Mouse (Mus musculus) right cerebral cortex, postnatal 14 days (tissue): ENCODE data around the gene Hoxa3.

Experiments
- DNase-seq: peaks from one replicate; pipeline ENCODE4 v3.0.0; 2022

Hoxa3 gene

DNA sequence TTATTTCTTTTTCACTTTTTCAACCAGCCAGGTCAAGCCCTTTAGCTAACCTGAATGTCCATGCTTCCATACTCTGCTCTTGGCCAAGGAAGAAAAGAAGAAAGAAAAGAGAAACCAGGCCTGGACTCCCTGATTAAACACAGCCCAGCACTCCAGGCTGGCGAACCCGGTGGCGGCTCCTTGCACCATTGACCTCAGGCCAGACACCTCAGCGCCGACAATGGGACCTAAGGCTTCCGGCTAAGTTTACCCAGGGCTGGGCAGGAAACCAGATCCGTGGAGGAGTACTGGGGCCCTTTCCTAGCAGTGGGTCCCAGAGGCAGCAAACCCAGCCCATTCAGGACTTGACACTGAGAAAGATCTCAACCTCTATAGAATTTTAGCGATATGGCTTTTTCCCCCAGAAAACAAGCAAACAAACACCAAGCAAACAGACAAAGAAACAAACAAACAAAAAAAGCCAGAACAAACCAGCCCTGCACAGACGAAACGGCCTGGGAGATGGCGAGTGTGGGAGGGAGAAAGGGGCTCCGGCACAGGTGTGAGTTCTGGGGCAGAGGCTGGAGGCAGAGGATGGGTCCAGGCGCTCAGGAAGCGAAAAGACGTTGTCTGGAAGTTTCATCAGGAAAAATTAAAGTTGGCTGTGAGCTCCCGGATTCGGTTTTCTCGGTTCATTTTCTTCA lies 18.9 kb upstream of the Hoxa3 start:
- no peak for DNase-seq

DNA sequence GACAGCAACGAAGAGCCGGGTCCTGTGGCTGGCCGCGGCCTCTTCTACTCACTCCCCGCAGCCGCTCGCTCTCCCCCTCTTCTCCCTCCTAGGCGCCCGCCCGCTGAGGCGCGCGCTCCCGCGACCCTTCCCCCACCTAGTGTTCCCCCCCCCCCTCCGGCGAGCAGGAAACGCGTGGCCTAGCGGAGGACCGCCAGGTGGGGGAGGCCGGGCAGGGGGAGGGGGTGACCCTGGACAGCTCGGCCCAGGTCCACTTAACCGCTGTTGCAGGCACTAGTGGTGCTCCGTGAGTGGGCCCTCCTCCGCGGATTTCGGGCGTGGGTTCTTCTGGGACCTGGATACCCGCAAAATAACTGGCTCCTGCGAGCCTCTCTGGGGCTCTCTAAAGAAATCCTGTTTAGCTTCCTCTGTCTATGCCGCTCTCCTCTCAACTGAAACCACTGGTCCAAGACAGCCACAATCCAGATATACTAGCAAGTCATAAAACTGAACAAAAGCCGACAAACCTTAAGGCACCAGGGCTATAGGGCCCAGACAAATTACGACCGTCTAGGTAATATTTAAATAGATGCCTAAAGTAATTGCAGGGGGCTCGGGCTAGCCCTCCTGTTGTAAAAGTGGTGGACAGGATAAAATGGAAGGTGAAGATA lies 17.5 kb upstream of the Hoxa3 start, which contains the start of gene Hoxa9:
Gene Hoxa9 (minus strand): TSS at position 574 of the 650 bp plus-strand sequence.
- DNase-seq: no peak

DNA sequence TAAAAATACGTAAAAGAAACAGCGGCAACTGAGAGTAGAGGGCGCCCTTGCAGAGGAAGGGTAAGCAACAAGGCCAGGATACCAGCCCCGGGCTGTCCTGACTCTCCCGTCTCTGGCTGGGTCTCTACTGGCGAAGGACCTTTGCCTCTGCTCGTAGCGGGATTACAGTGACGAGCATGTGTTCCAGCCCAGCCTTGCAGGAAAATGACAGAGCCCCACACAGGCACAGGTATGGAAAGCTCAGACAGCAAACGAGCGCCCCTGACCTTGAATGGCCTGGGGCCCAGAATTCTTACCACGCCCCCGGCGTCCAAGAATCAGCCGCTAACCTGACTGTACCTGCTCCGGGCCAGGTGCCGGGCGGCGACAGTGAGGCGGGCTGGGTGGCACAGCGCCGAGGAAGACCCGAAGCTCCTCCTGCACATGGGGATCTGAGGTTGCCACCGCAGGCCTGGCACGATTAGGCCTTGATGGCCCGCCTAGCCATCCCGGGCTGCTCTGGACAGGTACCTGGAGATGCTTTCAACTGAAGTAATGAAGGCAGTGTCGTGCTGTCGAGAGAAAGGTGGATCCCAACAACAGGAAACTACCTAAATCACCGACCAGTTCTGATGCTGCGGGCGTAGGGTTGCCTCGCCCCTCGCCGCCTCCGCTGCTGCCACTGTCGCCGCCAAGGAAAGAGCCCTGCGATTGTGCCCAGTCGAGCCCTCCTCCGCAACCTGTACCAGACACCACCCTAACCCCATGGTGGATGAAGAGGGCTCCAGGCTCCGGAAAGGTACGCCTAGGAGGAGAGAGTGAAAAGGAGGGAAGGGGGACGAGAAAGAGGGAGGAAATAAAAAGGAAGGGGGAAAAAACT lies 16.7 kb upstream of the Hoxa3 start:
- DNase-seq: no peak

DNA sequence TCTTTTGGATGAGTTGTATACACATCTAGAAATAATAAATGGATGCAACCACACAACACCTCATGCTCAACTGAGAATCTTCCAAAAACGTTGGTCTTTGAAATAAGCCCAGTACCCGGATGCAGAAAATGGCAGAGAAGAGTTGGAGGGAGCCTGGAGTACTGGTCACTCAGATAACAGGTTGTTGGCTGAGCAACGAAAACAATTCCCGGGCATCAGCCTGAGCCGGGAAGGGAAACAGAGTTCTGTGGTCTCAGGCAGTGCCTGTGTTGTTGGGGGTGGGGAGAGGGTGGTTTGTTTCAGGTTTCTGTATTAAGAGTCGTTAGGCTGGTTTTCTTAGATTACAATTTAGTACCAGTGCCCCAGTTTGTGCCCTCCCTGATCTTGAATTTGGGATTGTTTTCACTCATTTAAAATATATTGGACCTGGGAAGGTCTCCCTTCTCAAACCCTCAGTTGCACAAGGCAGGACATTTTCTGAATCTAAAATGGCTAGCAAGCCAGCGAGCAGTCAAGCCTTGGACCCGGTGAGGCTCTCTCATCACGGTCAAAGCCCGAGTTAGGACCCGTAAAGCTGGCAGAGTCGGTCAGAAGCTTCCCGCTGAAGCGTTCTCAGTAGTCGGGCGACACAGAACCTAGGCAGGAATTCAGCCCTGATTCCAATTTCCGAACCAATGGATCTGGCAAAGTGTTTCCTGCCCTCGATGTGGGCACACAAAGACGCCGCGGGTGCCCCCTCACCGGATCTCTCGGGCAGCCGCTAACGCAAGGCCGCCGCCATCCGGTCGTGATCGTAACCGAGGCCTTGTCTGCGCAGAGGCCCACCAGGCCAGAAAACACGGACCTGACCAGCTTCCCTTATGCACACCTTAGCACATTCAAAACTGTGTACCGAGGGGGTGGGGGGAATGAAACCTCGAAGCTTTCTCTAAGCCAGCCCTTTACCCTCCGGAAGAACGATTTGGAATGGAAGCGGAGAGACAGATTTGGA lies 15.6 kb upstream of the Hoxa3 start:
- no peak for DNase-seq

DNA sequence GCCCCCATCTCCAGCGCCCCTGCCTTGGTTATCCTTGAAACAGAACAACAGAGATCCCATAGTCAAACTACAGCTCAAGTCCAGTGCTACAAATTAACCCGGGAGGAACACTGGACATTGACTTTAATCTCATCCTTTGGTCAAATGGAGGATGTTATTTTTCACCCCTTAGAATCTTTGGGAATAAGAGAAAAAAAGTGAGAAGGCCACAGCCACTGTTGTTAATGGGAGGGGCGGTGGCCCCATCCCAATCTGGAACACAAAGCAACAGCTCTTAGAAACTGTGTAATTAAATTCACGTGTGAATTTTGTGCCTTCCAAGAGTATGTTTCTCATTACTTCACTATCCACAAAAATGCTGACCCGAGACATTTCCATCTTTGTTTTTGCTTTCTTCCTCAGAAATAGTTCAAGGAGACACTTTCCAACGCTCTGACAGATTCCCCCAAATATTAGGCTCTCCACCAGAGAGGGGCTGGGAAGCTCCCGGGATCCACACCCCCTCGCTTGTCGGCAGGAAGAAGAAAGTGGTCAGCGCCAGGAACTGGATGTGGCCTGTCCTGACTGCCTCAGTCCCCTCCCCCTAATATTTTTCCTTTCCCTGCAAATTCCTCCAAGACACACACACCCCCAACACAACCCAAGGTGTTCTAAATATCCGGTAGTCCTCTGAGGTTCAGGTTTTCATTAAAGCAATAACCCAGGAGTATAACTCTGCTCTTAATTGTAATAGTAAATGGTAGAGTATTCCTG lies 14.5 kb upstream of the Hoxa3 start:
- DNase-seq: no peak

DNA sequence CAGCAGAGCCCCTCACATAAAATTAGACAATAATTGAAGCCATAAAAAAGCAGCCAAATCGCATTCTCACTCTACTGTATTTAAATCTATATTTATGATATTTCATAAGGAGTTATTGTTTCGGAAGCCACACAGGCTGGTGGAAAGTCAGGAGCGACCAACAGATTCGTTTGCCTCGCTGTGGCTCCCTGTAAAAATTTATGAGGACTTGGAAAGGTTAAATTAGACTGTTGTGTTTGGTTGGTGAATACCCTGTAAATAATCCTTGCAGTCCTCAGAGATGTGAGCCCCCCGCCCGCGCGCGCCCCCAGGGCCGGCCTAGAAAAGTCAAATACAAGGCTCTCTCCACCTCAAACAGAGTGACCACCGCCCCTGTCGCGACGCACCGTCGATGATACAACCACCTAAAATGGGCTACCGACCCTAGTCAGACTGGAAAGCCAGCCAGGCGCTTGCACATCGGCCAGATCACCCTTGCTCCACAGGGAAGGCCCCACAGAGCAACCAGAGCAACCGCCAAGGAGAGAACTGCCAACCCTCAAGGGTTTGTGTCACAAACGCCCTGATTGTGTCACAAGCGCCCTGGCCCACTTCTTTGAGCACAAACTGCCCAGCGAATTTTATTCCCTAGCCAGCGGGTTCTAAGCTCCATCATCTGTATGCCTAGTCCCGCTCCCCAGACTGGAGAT lies 13.6 kb upstream of the Hoxa3 start:
- DNase-seq: no peak

DNA sequence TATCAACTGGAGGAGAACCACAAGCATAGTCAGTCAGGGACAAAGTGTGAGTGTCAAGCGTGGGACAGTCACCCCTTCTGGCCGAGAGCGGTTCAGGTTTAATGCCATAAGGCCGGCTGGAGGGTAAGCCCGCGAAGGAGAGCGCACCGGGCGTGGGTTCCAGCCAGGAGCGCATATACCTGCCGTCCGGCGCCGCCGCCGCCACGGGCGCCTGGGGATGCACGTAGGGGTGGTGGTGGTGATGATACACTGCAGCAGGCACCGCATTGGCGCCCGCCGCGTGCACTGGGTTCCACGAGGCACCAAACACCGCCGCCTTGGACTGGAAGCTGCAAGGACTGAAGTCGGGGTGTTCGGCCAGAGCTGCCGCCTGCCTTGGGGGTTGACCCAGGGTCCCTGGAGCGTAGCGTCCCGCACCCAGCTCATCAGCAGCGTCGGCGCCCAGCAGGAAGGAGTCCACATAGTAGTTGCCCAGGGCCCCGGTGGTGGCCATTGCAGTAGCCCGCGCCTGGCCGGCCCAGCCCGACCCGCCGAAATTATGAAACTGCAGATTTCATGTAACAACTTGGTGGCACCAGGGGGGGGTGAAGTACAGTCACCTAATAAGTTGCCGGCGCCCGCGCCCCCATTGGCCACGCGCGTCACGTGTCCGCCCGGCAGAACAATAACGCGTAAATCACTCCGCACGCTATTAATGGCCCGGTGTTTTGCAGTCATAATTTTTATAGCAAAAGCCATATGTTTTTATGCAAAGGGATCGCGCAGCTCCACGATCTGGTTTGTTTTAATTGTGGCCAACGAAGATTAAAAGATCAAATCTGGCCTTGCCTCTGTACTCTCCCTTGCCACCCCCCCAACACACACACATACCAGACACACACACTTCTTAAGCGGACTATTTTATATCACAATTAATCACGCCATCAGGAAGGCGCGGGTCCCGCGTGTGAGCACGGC lies 12.8 kb upstream of the Hoxa3 start:
- DNase-seq: no peak

- DNase-seq: no peak
Observed at GRCm38 (mm10) chr6:52224895-52225611, 11.9 kb upstream of the Hoxa3 start.

DNA sequence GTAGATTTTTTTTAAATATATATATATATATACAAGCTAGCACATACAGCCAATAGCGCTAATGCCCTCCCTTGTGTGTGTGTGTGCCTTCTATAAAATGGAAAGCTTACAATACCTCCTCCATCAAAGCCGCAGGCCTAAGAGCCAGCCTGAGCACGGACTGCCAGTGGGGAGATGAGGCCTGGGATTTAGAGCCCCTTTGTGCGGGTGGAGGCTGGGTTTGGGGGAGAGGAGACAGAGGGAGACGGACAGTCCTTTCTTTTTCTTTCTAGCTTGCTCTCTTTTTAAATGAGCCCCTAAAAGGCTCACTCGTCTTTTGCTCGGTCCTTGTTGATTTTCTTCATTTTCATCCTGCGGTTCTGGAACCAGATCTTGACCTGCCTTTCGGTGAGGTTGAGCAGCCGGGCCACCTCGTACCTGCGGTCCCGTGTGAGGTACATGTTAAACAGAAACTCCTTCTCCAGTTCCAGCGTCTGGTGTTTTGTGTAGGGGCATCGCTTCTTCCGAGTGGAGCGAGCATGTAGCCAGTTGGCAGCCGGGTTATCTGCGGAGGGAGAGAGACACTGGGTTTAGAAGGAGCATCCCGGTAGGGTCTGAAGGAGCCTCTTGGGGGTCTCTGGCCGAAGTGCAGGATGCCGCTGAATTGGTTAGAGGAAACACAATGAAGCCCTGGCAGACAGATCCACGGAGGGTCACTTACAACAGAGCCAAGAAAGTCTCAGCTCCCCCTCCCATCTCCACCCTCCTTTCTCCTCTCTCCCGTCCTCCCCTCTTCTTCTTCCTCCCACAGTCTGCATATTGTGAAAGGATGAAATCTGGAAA lies 11.0 kb upstream of the Hoxa3 start:
- DNase-seq: no peak

DNA sequence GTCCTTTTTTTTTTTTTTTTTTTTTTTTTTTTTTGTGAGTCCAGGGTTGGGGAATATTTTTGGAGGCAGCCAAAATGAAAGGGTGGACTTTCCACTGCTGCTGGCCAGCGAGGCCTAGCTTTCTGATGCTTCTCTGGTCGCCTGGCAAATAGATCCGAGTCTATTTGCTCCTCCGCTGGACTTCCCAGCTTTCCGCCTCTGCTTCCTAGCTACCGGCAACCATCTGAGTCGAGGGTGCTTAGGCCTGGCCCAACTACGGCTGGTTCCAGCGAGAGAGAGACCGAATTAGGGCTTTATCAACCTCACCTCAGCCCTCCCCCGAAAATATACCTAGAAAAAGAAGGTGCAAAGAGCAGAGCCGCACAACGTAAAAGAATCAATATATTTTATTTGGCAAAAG lies 9.6 kb upstream of the Hoxa3 start:
- DNase-seq: no peak

DNA sequence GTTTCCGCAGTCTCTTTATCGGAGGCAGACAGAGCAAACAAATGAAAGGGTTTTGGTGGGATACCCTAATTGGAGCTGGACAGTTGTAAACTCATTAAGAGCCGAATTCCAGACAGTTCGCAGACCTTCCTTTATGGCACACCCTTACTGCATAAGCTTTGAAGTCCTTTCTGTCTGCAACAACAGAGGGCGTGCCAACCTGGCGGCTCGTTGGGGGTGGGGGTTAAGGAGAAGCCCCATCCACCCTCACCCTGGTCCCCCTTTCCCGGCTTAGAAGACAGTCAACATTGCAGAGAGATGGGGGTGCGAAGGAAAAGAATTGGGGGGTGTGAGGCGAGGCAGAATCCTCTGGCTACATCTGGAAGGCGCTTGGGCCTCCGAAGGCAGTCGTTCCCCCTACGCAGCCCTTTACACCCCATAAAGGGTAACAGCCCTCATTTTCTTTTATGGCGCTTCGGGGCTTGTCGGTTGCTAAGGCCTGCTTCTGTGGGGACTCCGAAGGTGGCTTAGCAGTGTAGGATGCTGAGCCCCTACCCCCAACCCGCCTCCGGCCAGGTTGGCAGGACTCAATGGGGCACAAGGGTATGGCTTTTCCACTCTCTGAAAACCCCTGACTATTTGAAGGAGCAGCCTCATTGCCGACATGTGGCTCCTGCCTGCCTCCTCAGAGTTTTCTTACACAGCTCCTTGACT lies 9.0 kb upstream of the Hoxa3 start:
- no peak for DNase-seq

DNA sequence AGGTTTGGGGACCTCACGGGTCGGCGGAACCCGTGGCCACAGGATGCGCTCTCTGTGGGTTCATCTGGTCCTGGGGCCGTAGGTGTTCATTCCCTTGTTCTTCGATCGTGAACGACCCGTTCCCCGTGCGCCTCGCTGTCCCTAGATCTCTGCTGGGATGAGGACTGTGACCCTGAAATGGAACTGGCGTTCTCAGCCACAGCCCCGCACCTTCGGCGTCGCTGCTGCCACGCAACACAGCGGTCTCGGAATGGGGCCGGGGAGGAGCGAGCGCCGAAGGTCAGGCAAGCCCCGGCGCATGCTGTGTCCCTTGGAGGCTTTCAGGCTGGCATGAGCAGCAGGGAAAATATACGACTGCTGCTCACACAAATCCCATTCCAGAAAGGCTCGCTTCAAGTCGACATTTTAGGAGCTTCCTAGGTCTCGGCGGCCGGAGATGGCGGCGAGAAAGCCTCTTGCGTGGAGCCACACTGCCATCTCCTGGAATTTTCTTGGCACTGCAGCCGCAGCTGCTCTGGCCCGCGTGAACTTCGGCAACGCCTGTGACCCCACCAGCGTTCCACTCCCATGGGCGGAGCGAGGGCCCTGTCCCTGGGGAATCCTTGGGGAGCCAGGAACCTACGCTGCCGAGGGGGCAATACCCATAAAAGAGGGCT lies 8.3 kb upstream of the Hoxa3 start, which contains the start of gene Hoxa7:
Gene Hoxa7 (minus strand): TSS at position 518 of the 656 bp plus-strand sequence.
- peak; percentile 76 for DNase-seq

- no peak for DNase-seq
Observed at GRCm38 (mm10) chr6:52220865-52221310, 7.8 kb upstream of the Hoxa3 start.

DNA sequence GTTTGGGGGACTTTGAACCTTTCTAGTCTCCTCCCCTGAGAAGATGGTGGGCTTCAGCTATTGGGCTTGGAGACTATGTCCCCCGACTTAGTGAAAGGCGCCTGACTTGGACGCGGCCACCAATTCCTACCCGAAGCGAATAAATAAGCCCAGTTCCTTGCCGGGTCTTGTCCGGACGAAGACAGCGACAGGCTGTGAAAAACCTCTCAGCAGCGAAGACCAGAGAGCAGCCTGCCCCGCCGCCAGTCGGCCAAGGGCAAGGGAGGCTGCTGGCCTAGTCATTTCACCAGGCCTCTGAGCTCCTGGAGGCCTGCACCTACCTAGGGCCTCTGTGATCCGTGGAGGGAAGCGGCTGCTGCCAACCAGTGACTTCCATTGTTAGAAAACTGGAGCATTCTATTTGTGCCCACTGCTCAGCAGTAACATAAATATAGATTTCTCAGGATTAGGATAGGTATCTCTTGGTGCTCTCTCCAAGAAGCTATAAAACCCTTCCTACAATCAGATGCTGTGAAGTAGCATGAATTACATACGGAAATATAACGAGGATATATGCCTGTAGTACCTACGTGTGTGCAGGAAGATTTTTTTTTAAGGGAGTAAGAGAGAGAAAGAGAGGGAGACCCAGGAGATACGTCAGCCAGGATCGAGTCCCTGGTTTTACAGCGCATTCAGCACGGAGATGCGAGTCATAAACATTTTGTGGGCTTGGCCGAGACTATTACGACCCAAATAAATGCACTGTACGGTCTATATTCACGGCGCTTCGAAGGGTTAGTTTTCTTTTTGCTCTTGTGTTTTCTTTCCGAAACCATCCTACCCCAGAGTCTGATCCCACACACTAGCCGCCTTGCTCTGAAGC lies 7.1 kb upstream of the Hoxa3 start:
- DNase-seq: no peak

DNA sequence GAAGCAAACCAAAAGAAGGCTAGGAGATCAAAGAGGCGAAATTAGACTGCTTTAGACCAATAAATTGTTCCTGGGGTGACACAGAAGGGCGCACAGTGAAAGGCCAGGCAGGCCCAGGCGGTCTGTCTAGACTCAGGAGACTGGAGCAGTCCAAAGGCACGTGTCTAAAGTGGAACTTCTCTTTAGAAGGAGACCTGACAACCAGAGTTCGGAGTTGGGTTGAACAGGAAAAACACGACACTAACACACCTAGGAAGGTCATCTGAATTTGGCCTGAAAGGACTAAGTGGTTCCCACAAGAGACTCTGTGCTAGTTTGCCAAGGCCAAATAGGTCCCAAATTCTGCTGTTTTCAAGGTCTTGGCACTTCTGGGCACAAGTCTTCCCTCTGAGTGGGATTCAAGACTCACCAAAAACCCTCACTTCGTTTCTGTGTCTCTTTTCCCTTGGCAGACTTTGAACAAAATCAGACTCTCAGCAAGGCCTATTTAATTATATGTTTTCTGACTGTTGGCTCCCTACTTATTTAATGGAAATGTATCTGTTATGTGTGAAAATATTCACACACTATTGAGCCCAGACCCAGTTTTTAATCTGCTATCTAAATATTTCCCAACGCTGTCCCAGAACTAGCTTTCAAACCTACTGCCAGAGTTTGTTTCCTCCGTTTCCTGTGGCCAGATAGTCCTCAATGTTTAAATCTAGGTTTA lies 6.3 kb upstream of the Hoxa3 start:
- no peak for DNase-seq
